Mouse (Mus musculus) hindbrain, postnatal 0 days (tissue): ENCODE results near the gene Rapgef6. TPM values are rescaled to one million over a fixed set of nuclear protein-coding genes. Genes with fewer than 3 reads are reported as not detected.

ENCODE experiments used
- ATAC-seq: fragments of 200-750 bp; cut with Nextera tagmentation; 2 replicates; pipeline ENCODE4 v1.8.0; 2017; ENCODE audit warnings: mild to moderate bottlenecking, moderate TSS enrichment, moderate library complexity
- DNase-seq: peaks from one replicate; pipeline ENCODE4 v3.0.0-alpha.2; 2015; ENCODE audit warnings: low spot score
- H3K27ac ChIP-seq: fragments of 300-500 bp; sonication (generic); 2 replicates; pipeline ENCODE4 v1.5.1; 2014; ENCODE audit warnings: mild to moderate bottlenecking
- H3K27me3 ChIP-seq: fragments of 300-500 bp; sonication (generic); 2 replicates; pipeline ENCODE4 v1.6.1; 2014; ENCODE audit warnings: low read length, mixed read lengths; ENCODE audit not compliant: insufficient read depth
- H3K36me3 ChIP-seq: fragments of 300-500 bp; sonication (generic); 2 replicates; pipeline ENCODE4 v1.6.1; 2014; ENCODE audit warnings: low read length, mixed read lengths; ENCODE audit not compliant: insufficient read depth
- H3K4me1 ChIP-seq: fragments of 300-500 bp; sonication (generic); 2 replicates; pipeline ENCODE4 v1.6.1; 2014; ENCODE audit warnings: antibody characterized with exemption, low read length, mixed read lengths; ENCODE audit not compliant: insufficient read depth
- H3K4me2 ChIP-seq: fragments of 300-500 bp; sonication (generic); 2 replicates; pipeline ENCODE4 v1.6.1; 2014; ENCODE audit warnings: low read depth, mild to moderate bottlenecking, low read length, moderate library complexity, mixed read lengths
- H3K4me3 ChIP-seq: fragments of 300-500 bp; sonication (generic); 2 replicates; pipeline ENCODE4 v1.5.1; 2014; ENCODE audit warnings: low read length
- H3K9ac ChIP-seq: fragments of 300-500 bp; sonication (generic); replicated peaks from 2 replicates; pipeline ENCODE4 v1.6.1; 2014; ENCODE audit warnings: mild to moderate bottlenecking, low read length, moderate library complexity, mixed read lengths
- H3K9me3 ChIP-seq: fragments of 300-500 bp; sonication (generic); 2 replicates; pipeline ENCODE4 v1.6.1; 2016; ENCODE audit warnings: low read length, mixed read lengths
- CTCF ChIP-seq: IDR thresholded peaks from 2 replicates; pipeline ENCODE4 v1.5.1; 2016; ENCODE audit warnings: antibody characterized with exemption, control low read depth, low read depth
- WGBS: fragments of 180-500 bp; shearing (Covaris S2); extraction: QIAGEN DNeasy Blood & Tissue Kit; methylation state at CpG from one replicate; pipeline ENCODE4 v1.1.7; 2014; 5-methylcytosine and 5-hydroxymethylcytosine counted together
- polyA plus RNA-seq: library from polyadenylated mRNA; unstranded; fragments of >200 nt; fragmentation: Nextera tagmentation; extraction: Ambion mirVana; gene quantifications from 2 replicates; pipeline ENCODE4 v1.2.1, GENCODE M21; 2015
- total RNA-seq: library from RNA; depleted of rRNA; stranded (reverse); fragments of >200 nt; gene quantifications from 2 replicates; pipeline ENCODE4 v1.2.3, GENCODE M21; 2014

Gene Rapgef6
- total and polyA plus RNA-seq, 2 experiments from 2014 or later = 31.6 to 47.9 TPM

- no peaks in the 10 kb centered on the region for H3K4me1 ChIP-seq
- no peaks in the 10 kb centered on the region for H3K9me3 ChIP-seq
- H3K36me3 ChIP-seq = no peaks in the 10 kb centered on the region
- no peaks in the 10 kb centered on the region for H3K27me3 ChIP-seq
- no peak overlapping the region for H3K4me2 ChIP-seq
- TF ChIP-seq CTCF = no peak
- 88% methylated on average over 2 of the region's 2 CpGs for WGBS
- no peak for ATAC-seq
- no peak overlapping the region for H3K4me3 ChIP-seq
- H3K9ac ChIP-seq = no peak overlapping the region
- DNase-seq = no peak
- no peak overlapping the region for H3K27ac ChIP-seq
Measured at GRCm38 (mm10) chr11:54554970-54555369, 32.3 kb downstream of the Rapgef6 start.

- peak; percentile 47 for TF ChIP-seq CTCF
- ATAC-seq = no peak
- Histone ChIP-seq H3K4me3 (no peak overlapping the region), H3K4me1 (no peaks in the 10 kb centered on the region), H3K27me3 (no peaks in the 10 kb centered on the region), H3K27ac (no peak overlapping the region), H3K9ac (no peak overlapping the region), H3K9me3 (no peaks in the 10 kb centered on the region), H3K4me2 (no peak overlapping the region), H3K36me3 (no peaks in the 10 kb centered on the region)
- WGBS = 85% methylated on average over 5 of the region's 5 CpGs
- peak; percentile 45 for DNase-seq
Measured at GRCm38 (mm10) chr11:54562761-54563160, 40.1 kb downstream of the Rapgef6 start.

- H3K9me3 ChIP-seq = no peaks in the 10 kb centered on the region
- TF ChIP-seq CTCF = no peak
- no peak overlapping the region for H3K27ac ChIP-seq
- H3K4me2 ChIP-seq = no peak overlapping the region
- no peak for DNase-seq
- 78% methylated on average over 1 of the region's 1 CpGs for WGBS
- H3K9ac ChIP-seq = no peak overlapping the region
- no peak overlapping the region for H3K4me3 ChIP-seq
- no peaks in the 10 kb centered on the region for H3K27me3 ChIP-seq
- no peak for ATAC-seq
- H3K4me1 ChIP-seq = no peaks in the 10 kb centered on the region
- no peaks in the 10 kb centered on the region for H3K36me3 ChIP-seq
Measured at GRCm38 (mm10) chr11:54567959-54568358, 45.3 kb downstream of the Rapgef6 start.

- DNase-seq = no peak
- Histone ChIP-seq H3K4me2 (no peak overlapping the region), H3K9me3 (no peaks in the 10 kb centered on the region), H3K36me3 (no peaks in the 10 kb centered on the region), H3K27ac (no peak overlapping the region), H3K27me3 (no peaks in the 10 kb centered on the region), H3K4me3 (no peak overlapping the region), H3K4me1 (no peaks in the 10 kb centered on the region), H3K9ac (no peak overlapping the region)
- no peak for TF ChIP-seq CTCF
- 95% methylated on average over 2 of the region's 2 CpGs for WGBS
- ATAC-seq = no peak
Measured at GRCm38 (mm10) chr11:54574741-54575140, 52.1 kb downstream of the Rapgef6 start.

- H3K4me1 ChIP-seq = 0 out of 2 replicates have a peak, but pooled peaks cover 4% of the 10 kb centered on the region
- H3K9ac ChIP-seq = no peak overlapping the region
- no peaks in the 10 kb centered on the region for H3K27me3 ChIP-seq
- H3K36me3 ChIP-seq = no peaks in the 10 kb centered on the region
- DNase-seq = peak; percentile 28
- no peak overlapping the region for H3K4me2 ChIP-seq
- H3K27ac ChIP-seq = no peak overlapping the region; the same call in 1 of the 2 replicates
- ATAC-seq = no peak
- no peaks in the 10 kb centered on the region for H3K9me3 ChIP-seq
- no peak for TF ChIP-seq CTCF
- WGBS = 60% methylated on average over 3 of the region's 3 CpGs
- H3K4me3 ChIP-seq = no peak overlapping the region
Measured at GRCm38 (mm10) chr11:54592585-54592984, 69.9 kb downstream of the Rapgef6 start.

- H3K9me3 ChIP-seq = no peaks in the 10 kb centered on the region
- H3K4me3 ChIP-seq = no peak overlapping the region
- no peak for TF ChIP-seq CTCF
- no peaks in the 10 kb centered on the region for H3K27me3 ChIP-seq
- H3K9ac ChIP-seq = no peak overlapping the region
- no peak overlapping the region for H3K27ac ChIP-seq
- DNase-seq (peak; percentile 3), ATAC-seq (no peak)
- 0 out of 2 replicates have a peak, but pooled peaks cover 4% of the 10 kb centered on the region for H3K4me1 ChIP-seq
- no peaks in the 10 kb centered on the region for H3K36me3 ChIP-seq
- 37% methylated on average over 2 of the region's 2 CpGs for WGBS
- no peak overlapping the region for H3K4me2 ChIP-seq
Measured at GRCm38 (mm10) chr11:54594049-54594448, 71.4 kb downstream of the Rapgef6 start.

GRCm38 (mm10) chr11:54595053-54595452 lies 72.4 kb downstream of the Rapgef6 start:
- Histone ChIP-seq H3K27ac (0 out of 2 replicates have a peak overlapping the region, but pooled peaks have one; percentile 11), H3K4me2 (peak overlapping the region; percentile 25; the same call in 1 of the 2 replicates), H3K27me3 (no peaks in the 10 kb centered on the region), H3K4me3 (no peak overlapping the region), H3K9me3 (no peaks in the 10 kb centered on the region), H3K4me1 (0 out of 2 replicates have a peak, but pooled peaks cover 4% of the 10 kb centered on the region), H3K9ac (0 out of 2 replicates have a peak overlapping the region, but pooled peaks have one; percentile 21), H3K36me3 (no peaks in the 10 kb centered on the region)
- ATAC-seq = peak; percentile 35; the same call in 1 of the 2 replicates
- peak; percentile 20 for TF ChIP-seq CTCF
- peak; percentile 38 for DNase-seq
- WGBS = 64% methylated on average over 4 of the region's 4 CpGs
